Comparison of ENCODE assay signal across 9 mouse cellular contexts in genomic region chr15:27496596-27497299, GRCm38 (mm10). TPM values are rescaled to one million over a fixed set of nuclear protein-coding genes. Genes with fewer than 3 reads are reported as not detected.
DNase-seq lines count a peak whose midpoint lies in the region; ATAC-seq and TF ChIP-seq lines count a peak whose summit lies in the region.
"Had no signal": no experiment of that assay in that cellular context is flagged by ENCODE, and none has a peak within 500 bp of the region (broad histone marks: within the 10 kb centered on the region; RNA-seq: fewer than 3 reads in every experiment).

No protein-coding gene starts in this region.

- TF ChIP-seq EP300 in lung, postnatal 0 days (IDR thresholded peaks at IDR 0.05) = no peak
- TF ChIP-seq EP300 in liver, embryonic 14.5 days (IDR thresholded peaks at IDR 0.05; ENCODE audit: low read depth) = peak; percentile 100

- no peaks in the 10 kb centered on the region for H3K27me3 ChIP-seq in lung, embryonic 16.5 days (ENCODE audit: control insufficient read depth, insufficient read depth, low read depth, low read length)
- H3K27me3 ChIP-seq in lung, postnatal 0 days (replicated peaks; ENCODE audit: insufficient read depth, low read length) = no peaks in the 10 kb centered on the region
- H3K27me3 ChIP-seq in liver, embryonic 14.5 days (ENCODE audit: control insufficient read depth, insufficient read depth, low read length) = no peaks in the 10 kb centered on the region
- no peaks in the 10 kb centered on the region for H3K27me3 ChIP-seq in stomach, embryonic 14.5 days (ENCODE audit: control insufficient read depth, insufficient read depth, low read length)

- no peak for TF ChIP-seq CTCF in lung, postnatal 0 days (IDR thresholded peaks at IDR 0.05)
- peak; percentile 41 for TF ChIP-seq CTCF in liver, embryonic 14.5 days (IDR thresholded peaks at IDR 0.05; ENCODE audit: low read depth)

- no peaks in the 10 kb centered on the region for H3K9me3 ChIP-seq in lung, embryonic 16.5 days (ENCODE audit: control insufficient read depth, low read length)
- H3K9me3 ChIP-seq in lung, postnatal 0 days (ENCODE audit: low read length) = no peaks in the 10 kb centered on the region
- H3K9me3 ChIP-seq in liver, embryonic 14.5 days (ENCODE audit: control insufficient read depth, low read length) = no peaks in the 10 kb centered on the region
- no peaks in the 10 kb centered on the region for H3K9me3 ChIP-seq in stomach, embryonic 14.5 days (ENCODE audit: control insufficient read depth, low read depth, low read length)

- H3K36me3 ChIP-seq in lung, embryonic 16.5 days (ENCODE audit: control insufficient read depth, insufficient read depth, low read length) = no peaks in the 10 kb centered on the region
- no peaks in the 10 kb centered on the region for H3K36me3 ChIP-seq in lung, postnatal 0 days (ENCODE audit: insufficient read depth, low read length)
- H3K36me3 ChIP-seq in liver, embryonic 14.5 days (replicated peaks; ENCODE audit: control insufficient read depth, insufficient read depth, low read depth) = no peaks in the 10 kb centered on the region
- H3K36me3 ChIP-seq in stomach, embryonic 14.5 days (ENCODE audit: control insufficient read depth, insufficient read depth, low read length) = no peaks in the 10 kb centered on the region

- no peak overlapping the region for H3K27ac ChIP-seq in lung, embryonic 16.5 days (ENCODE audit: low read length)
- H3K27ac ChIP-seq in lung, postnatal 0 days (ENCODE audit: low read length) = no peak overlapping the region
- H3K27ac ChIP-seq in liver, embryonic 14.5 days = peak overlapping the region; percentile 95
- no peak overlapping the region for H3K27ac ChIP-seq in stomach, embryonic 14.5 days (ENCODE audit: low read length)

- no peak for DNase-seq in lung, postnatal 0 days (ENCODE audit: low spot score)
- peak; percentile 84 to 97 (median 91) for DNase-seq in liver, embryonic 14.5 days (ENCODE audit: low read depth in 3 of 3, low spot score in 3 of 3)
- DNase-seq in left cerebral cortex, adult 8-10 months (ENCODE audit: low spot score in 2 of 2) = no peak
- DNase-seq: heart, postnatal 14 days; right cerebral cortex, postnatal 4 days had no signal

- ATAC-seq in lung, embryonic 16.5 days (ENCODE audit: low read depth) = 0 out of 2 replicates have a peak, but pooled peaks have one; percentile 12
- no peak for ATAC-seq in lung, postnatal 0 days
- ATAC-seq in hematopoietic stem cell, adult 5-6 weeks (replicated peaks in 1 of 2; ENCODE audit: insufficient read depth in 1 of 2, low FRiP score in 2 of 2, low TSS enrichment in 1 of 2, low read depth in 1 of 2, poor library complexity in 2 of 2, severe bottlenecking in 2 of 2) = peak; percentile 17 to 40; a peak in 3 of 4 replicates
- ATAC-seq in liver, embryonic 14.5 days (ENCODE audit: insufficient read depth) = peak; percentile 91
- peak; percentile 68; the same call in 1 of the 2 replicates for ATAC-seq in stomach, embryonic 14.5 days (ENCODE audit: insufficient number of reproducible peaks, insufficient read depth, low FRiP score, low read depth)
- ATAC-seq in CD4-positive, CD25-positive, alpha-beta regulatory T cell, adult 4 months = no peak

- no peak overlapping the region for H3K4me3 ChIP-seq in lung, embryonic 16.5 days (ENCODE audit: low read length)
- H3K4me3 ChIP-seq in lung, postnatal 0 days (ENCODE audit: low read depth, low read length) = no peak overlapping the region
- H3K4me3 ChIP-seq in liver, embryonic 14.5 days (ENCODE audit: insufficient read depth in 1 of 2, low read depth in 2 of 2, low read length in 2 of 2) = peak overlapping the region; percentile 24 to 30
- no peak overlapping the region for H3K4me3 ChIP-seq in stomach, embryonic 14.5 days (ENCODE audit: low read depth, low read length)

- 0 out of 2 replicates have a peak, but pooled peaks cover 3% of the 10 kb centered on the region for H3K4me1 ChIP-seq in lung, embryonic 16.5 days (replicated peaks; ENCODE audit: control insufficient read depth, insufficient read depth, low read length)
- H3K4me1 ChIP-seq in lung, postnatal 0 days (ENCODE audit: insufficient read depth, low read depth, low read length) = 0 out of 2 replicates have a peak, but pooled peaks cover 2% of the 10 kb centered on the region
- H3K4me1 ChIP-seq in liver, embryonic 14.5 days (replicated peaks; ENCODE audit: control insufficient read depth in 2 of 2, insufficient read depth in 2 of 2, low read length in 1 of 2) = peaks cover 77 to 78% of the 10 kb centered on the region in 2 experiments
- H3K4me1 ChIP-seq in stomach, embryonic 14.5 days (ENCODE audit: control insufficient read depth, insufficient read depth, low read length) = 0 out of 2 replicates have a peak, but pooled peaks cover 7% of the 10 kb centered on the region

- no peak overlapping the region for H3K4me2 ChIP-seq in lung, embryonic 16.5 days (ENCODE audit: low read depth, low read length)
- no peak overlapping the region for H3K4me2 ChIP-seq in lung, postnatal 0 days (replicated peaks; ENCODE audit: low read depth, low read length)
- peak overlapping the region; percentile 73 for H3K4me2 ChIP-seq in liver, embryonic 14.5 days (ENCODE audit: low read depth)
- H3K4me2 ChIP-seq in stomach, embryonic 14.5 days (replicated peaks; ENCODE audit: low read depth, low read length) = no peak overlapping the region

- 71% methylated on average over 11 of the region's 11 CpGs for WGBS in lung, embryonic 16.5 days
- 73% methylated on average over 11 of the region's 11 CpGs for WGBS in lung, postnatal 0 days
- 18% methylated on average over 11 of the region's 11 CpGs for WGBS in liver, embryonic 14.5 days (ENCODE audit: insufficient replicate concordance)
- 83% methylated on average over 11 of the region's 11 CpGs for WGBS in stomach, embryonic 14.5 days

- no peak overlapping the region for H3K9ac ChIP-seq in lung, embryonic 16.5 days (ENCODE audit: low read length)
- no peak overlapping the region for H3K9ac ChIP-seq in lung, postnatal 0 days (replicated peaks; ENCODE audit: low read depth)
- H3K9ac ChIP-seq in liver, embryonic 14.5 days (replicated peaks) = peak overlapping the region; percentile 66
- no peak overlapping the region for H3K9ac ChIP-seq in stomach, embryonic 14.5 days (replicated peaks; ENCODE audit: low read depth, low read length)

RNA-seq across cellular contexts. Expression of gene Ank, which starts 30.3 kb away (rescaled TPM):
- polyA plus RNA-seq in lung, embryonic 16.5 days (2015; fragmentation: Nextera tagmentation; extraction: Ambion mirVana) = 5.0 and 5.7 TPM in 2 replicates
- 6.8 and 9.3 TPM in 2 replicates for polyA plus RNA-seq in lung, postnatal 0 days (2015; fragmentation: Nextera tagmentation; extraction: Ambion mirVana)
- 15.0 and 16.9 TPM in 2 replicates for total RNA-seq in hematopoietic stem cell, adult 5-6 weeks (2017)
- 22.1 and 24.6 TPM in 2 replicates for polyA plus RNA-seq in liver, embryonic 14.5 days (2012; rRNA removed)
- polyA plus RNA-seq in liver, embryonic 14.5 days (2014; fragmentation: Nextera tagmentation; extraction: Ambion mirVana) = 13.6 and 14.1 TPM in 2 replicates
- polyA plus RNA-seq in stomach, embryonic 14.5 days (2014; fragmentation: Nextera tagmentation; extraction: Ambion mirVana) = 13.7 and 17.2 TPM in 2 replicates
- 10 to 100 TPM; 15.2 to 16.9 TPM for polyA plus RNA-seq in CD4-positive, CD25-positive, alpha-beta regulatory T cell, adult 4 months (2017; shearing (Covaris generic))
- 100 to 1,000 TPM; 195 to 201 (median 197) TPM for total RNA-seq in left cerebral cortex, adult 8-10 months (2022)

Comparison
In these comparisons a context has a peak if more than half of its experiments do, and no peak if none do; other contexts are left out.
1. ATAC-seq: peak in lung, embryonic 16.5 days (single experiment), hematopoietic stem cell, adult 5-6 weeks (2 of 2), liver, embryonic 14.5 days (single experiment) and stomach, embryonic 14.5 days (single experiment); none in lung, postnatal 0 days (single experiment) and CD4-positive, CD25-positive, alpha-beta regulatory T cell, adult 4 months (single experiment).
2. H3K4me3 ChIP-seq: peak in liver, embryonic 14.5 days (2 of 2); none in lung, embryonic 16.5 days (single experiment), lung, postnatal 0 days (single experiment) and stomach, embryonic 14.5 days (single experiment).
3. DNase-seq: peak in liver, embryonic 14.5 days (3 of 3); none in lung, postnatal 0 days (single experiment) and left cerebral cortex, adult 8-10 months (0 of 2).